Mouse (Mus musculus) G1E (cell line): Measurements from ENCODE around the gene Tubb4b.

Experiments
- CTCF ChIP-seq: IDR thresholded peaks from 2 replicates; pipeline ENCODE4 v1.5.1; 2012; ENCODE audit warnings: low read depth, low read length, inconsistent platforms, mixed read lengths
- GATA1 ChIP-seq: IDR thresholded peaks from 2 replicates; pipeline ENCODE4 v1.6.1; 2012; ENCODE audit warnings: borderline replicate concordance, low read length, inconsistent platforms, mixed read lengths

DNA sequence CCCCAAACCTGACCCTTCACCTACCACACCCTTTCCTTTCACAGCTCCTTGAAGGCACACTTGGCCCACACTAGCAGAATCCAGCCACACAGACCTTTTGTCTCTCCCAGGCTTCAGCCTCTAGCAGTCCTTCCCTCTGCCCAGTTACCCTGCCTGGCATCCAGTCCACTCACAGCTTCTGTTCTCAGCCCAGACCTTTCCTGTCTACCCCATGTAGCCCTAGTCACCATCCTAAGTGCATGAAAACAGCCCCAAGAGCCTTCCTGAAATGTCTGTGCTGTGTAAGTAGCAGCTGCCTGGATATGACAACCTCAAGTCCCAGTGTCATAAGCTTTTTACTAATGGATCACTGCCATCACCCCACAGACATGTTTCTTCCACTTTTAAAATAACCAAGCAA, 26.6 kb downstream of the Tubb4b start:
- no peak for TF ChIP-seq CTCF
- no peak for TF ChIP-seq GATA1
